In the genomic region with DNA sequence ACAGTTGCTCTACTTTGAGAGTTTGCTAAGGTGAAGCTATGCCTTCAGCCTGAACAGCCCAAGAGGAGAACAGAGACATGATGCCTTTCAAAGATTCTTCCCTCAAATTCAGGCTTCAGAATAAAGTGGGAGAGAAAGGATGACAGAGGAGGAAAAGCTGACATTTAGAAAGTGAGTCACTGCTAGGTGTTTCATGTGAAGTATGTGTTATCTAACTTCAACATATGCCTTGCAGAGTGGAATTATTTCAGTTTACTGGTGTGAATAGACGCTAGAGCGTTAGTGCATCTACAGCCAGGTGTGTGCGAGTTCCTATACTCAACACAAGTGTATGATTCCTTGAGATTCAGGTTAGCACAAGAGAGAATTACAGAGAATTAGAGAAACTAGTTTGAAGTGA, we compare ENCODE assay signal across 29 mouse cellular contexts.
"Had no signal": no experiment of that assay in that cellular context is flagged by ENCODE, and none has a peak within 500 bp of the region (broad histone marks: within the 10 kb centered on the region; RNA-seq: fewer than 3 reads in every experiment).

No protein-coding gene starts in this region.

- H3K4me3 ChIP-seq: embryonic facial prominence, embryonic 10.5 days; embryonic facial prominence, embryonic 12.5 days; embryonic facial prominence, embryonic 13.5 days; embryonic facial prominence, embryonic 15.5 days; erythroblast, embryonic 14.5 days; forebrain, embryonic 10.5 days; forebrain, embryonic 12.5 days; forebrain, embryonic 13.5 days; forebrain, embryonic 15.5 days; gastrocnemius, adult 2 months; heart, adult 2 months had no signal

- ATAC-seq: forebrain, embryonic 13.5 days; forebrain, embryonic 14.5 days; forebrain, embryonic 15.5 days; forebrain, embryonic 16.5 days; forebrain, postnatal 0 days had no signal

- H3K27me3 ChIP-seq: embryonic facial prominence, embryonic 12.5 days; embryonic facial prominence, embryonic 13.5 days; embryonic facial prominence, embryonic 15.5 days; forebrain, embryonic 12.5 days; forebrain, embryonic 13.5 days; forebrain, embryonic 15.5 days had no signal

- H3K36me3 ChIP-seq: embryonic facial prominence, embryonic 10.5 days; embryonic facial prominence, embryonic 12.5 days; embryonic facial prominence, embryonic 13.5 days; embryonic facial prominence, embryonic 15.5 days; forebrain, embryonic 10.5 days; forebrain, embryonic 12.5 days; forebrain, embryonic 15.5 days had no signal

- DNase-seq: cerebellum, adult 2 months; cerebellum, adult 8-10 months; cerebellum, adult 9-10 months; cerebellum, adult 9-11 months; cerebellum, postnatal 10 days; cerebellum, postnatal 14 days; cerebellum, postnatal 25 days; cerebellum, postnatal 36 days; embryo, embryonic 11 days; forebrain, postnatal 0 days; gastrocnemius, adult 2 months; gastrocnemius, postnatal 10 days; gastrocnemius, postnatal 14 days; gastrocnemius, postnatal 25 days; gastrocnemius, postnatal 36 days; heart, adult 11 months; heart, adult 18-20 months; heart, adult 2 months had no signal

- H3K27ac ChIP-seq: embryonic facial prominence, embryonic 10.5 days; embryonic facial prominence, embryonic 12.5 days; embryonic facial prominence, embryonic 13.5 days; embryonic facial prominence, embryonic 15.5 days; forebrain, embryonic 10.5 days; forebrain, embryonic 12.5 days; forebrain, embryonic 13.5 days; forebrain, embryonic 15.5 days; gastrocnemius, adult 2 months; heart, adult 2 months had no signal

- H3K4me1 ChIP-seq: embryonic facial prominence, embryonic 10.5 days; embryonic facial prominence, embryonic 12.5 days; embryonic facial prominence, embryonic 13.5 days; embryonic facial prominence, embryonic 15.5 days; forebrain, embryonic 10.5 days; forebrain, embryonic 12.5 days; forebrain, embryonic 13.5 days; forebrain, embryonic 15.5 days had no signal

- H3K9me3 ChIP-seq: embryonic facial prominence, embryonic 10.5 days; embryonic facial prominence, embryonic 12.5 days; embryonic facial prominence, embryonic 13.5 days; embryonic facial prominence, embryonic 15.5 days; forebrain, embryonic 10.5 days; forebrain, embryonic 12.5 days; forebrain, embryonic 13.5 days; forebrain, embryonic 15.5 days had no signal
